Mouse (Mus musculus): Measurements from ENCODE around the gene Bend5.

Bend5 gene

DNA sequence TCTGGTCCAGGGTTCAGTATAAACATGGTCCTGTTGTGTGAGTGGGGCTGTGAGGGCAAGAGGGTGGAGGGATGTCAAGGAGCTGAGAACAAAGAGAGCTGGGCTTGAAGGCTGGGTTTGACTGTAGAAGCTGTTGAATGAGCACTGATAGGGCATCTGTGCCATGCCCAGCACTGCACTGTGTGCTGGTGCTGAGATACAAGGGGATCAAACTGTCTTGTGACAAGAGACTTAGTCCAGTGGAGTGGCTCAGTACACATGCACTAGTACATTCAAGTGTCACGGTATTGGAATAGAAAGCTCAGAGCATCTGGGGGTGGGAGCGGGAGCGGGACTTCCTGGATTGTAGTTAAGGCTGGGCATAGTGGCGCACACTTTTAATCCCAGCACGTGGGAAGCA, 71.4 kb downstream of the Bend5 start:
- DNase-seq (ENCODE audit: low read depth, low spot score): no peak

DNA sequence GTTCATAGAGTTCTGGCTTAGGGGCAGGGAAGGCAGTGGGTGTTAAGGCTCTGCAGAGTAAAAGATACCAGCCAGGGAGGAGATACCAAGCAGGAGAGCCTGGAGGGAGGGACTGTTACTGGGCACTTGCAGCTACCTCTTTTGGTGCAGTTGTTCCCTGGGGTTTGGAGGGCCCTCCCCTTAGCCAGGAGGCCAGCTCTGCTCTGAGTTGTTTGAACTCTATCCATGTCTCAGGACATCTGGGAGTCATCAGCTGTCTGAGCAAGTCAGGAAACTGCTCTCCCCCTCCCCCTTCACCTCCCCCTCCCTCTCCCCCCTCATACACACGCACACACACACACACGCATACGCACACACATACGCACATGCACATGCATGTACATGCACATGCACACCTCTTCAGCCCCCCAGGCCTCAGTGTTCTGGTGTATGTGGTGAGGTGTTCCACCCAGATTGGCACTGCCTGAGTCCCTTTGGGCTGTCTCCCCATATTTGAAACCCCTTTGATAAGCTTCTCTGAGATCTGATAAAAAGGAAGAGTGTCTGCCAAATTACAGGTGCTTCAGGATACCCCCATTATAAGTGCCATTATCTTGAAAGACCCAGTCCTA, 72.5 kb downstream of the Bend5 start:
- no peak for DNase-seq (ENCODE audit: low read depth, low spot score)

DNA sequence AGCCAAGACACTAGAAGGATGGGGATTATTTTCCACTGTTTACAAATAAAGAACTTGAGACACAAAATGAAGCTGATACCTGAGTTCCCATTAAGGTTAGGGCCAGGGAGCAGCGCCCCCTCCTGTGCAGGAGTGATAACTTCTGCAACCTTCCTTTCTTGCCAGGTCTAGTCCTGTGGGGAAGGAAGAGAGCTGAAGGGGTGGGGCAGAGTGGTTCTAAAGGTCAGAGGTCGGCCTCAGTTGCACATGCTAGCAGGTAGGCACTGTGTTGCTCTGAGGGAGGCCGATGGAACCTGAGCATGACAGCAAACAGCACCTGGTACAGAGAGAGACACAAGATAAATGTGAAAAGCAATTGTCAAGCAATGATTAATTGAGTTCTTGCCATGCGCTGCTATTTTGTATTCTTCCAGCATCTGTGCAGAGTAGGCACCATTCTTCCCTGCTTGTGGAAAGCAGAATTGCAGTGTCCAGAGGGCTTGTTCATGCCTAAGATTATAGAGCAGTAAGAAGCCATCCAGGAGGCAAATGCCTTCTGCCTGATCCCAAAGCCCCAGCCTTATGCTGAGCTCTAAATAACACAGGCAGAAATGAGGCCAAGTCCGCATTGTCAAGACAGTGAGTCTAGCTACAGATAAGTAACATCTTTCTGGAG, 79.1 kb downstream of the Bend5 start:
- DNase-seq (ENCODE audit: low read depth, low spot score): peak; percentile 34

DNA sequence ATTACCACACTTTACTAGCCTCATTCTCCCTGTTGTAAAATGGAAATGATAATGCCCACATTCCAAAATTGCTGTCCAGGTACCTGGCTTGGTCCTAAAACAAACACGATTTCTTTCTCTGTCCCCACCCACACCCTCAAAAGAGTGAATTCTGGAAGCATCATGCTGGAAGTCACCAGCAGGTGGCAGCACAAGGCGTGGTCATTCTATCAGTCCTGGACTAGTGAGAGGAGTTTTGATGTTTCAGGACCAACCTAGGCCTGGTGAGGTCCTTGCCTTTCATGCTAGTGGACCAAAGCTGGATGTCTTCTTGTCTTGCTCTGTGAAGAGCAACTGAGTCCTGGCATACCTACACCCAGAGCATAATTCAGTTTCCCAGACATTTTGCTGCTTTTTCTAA, 81.1 kb downstream of the Bend5 start:
- peak; percentile 69 for DNase-seq (ENCODE audit: low read depth, low spot score)

DNA sequence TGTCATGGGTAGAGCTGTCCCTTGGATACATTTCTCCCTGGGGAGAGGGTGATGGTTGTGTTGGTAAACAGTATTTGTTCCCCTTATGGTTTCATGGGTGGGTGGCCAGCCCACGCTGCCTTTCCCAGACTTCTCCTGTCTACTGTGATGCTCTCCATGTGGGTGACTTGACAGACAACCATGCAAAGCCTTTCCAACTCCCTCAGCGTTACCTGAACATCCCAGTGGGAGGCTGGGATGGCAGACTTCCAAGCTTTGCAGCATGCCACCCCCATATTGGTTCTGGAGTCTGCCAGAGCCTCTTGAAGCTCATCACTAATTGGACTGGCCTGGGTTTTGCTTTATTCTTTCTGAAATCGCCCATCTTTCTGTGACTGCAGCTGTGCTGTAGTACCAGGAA, 83.9 kb downstream of the Bend5 start:
- DNase-seq (ENCODE audit: low read depth, low spot score): no peak

DNA sequence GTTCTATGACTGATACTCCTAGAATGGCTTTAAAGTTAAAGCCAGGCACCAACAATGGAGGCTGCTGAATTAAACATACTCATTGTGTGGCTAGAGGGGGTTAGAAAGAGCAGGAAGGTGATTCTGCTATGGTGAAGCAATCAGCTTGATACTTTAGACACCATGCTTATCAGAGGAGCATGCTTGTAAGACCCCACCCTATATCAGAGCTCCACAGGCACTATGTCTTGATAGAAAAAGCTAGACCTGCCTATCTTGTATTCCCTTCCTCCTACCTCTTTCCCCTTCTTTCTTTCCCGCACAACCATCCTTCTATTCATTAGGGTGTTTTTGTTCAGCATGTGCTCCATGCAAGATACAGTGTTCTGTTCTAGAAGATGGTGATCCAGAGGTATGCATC, 86.6 kb downstream of the Bend5 start:
- DNase-seq (ENCODE audit: low read depth, low spot score): no peak

DNA sequence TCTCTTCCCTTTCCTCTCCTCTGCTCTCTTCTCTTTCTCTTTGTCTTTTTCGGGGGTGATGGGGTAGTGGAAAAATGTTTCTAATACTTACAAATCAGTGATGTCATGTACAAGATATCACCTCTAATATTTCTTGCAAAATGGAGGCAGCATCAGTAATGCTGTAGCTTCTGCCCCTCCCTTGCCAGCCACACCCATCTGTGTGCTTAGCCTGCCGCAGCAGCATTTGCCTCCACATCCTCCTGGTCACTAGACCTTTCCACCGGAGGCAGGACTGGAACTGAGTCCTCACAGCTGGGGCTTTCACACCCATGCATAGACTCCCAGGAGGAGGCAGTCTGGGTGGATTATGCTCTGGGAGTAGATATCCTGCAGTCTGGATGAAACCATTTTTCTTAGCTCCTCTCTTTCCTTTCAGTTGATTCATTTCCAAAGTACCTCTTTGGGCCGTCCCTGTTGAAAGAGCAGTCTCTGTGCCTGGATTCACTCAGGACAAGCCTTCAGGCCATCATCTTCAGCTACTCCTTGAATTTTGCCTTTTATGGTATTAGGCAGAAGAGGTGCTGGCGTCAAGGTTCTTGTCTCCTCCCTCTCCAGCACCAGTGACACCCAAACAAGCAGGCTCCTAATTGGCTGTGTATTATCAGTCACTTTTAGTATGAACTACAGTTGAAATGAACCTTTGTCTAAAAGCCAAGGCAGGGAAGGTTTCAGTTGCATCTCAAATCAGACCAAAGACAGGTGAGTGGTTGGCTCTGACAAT, 88.3 kb downstream of the Bend5 start:
- DNase-seq (ENCODE audit: low read depth, low spot score): no peak

DNA sequence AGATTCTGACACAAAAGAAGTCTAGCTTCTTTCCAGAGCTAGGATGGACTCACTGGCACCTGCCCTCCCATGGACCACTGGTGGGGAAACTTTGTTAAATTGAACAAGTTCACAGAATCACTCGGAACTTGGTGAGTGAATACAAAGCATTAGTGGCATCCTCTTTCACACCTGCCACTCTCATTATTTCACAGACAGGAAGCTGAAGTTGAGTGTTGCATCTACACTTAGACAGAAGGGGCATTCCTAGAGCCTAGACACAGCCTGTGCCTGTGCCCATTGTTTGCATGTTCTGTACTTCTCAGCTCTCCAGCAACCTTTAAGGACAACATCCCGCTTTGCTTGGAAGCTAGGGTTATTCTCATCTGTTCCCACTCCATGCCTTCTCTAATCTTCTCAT, 90.1 kb downstream of the Bend5 start:
- DNase-seq (ENCODE audit: low read depth, low spot score): no peak

Measured in ZHBTc4 (cell line).